Mouse (Mus musculus) c-Kit-negative CD71-positive TER-119-positive erythroid progenitor cells, embryonic 14.5 days (primary cell): Measurements from ENCODE around the gene Lrch4.
"Not testable (repeated sequence)": the region's sequence is repeated elsewhere in the genome, so short reads cannot be mapped to it uniquely, and the experiment has no call there.

Experiments
- DNase-seq: peaks from one replicate; pipeline ENCODE4 v3.0.0-alpha.2; 2013; ENCODE audit warnings: low read depth, low spot score

The Lrch4 gene

DNA sequence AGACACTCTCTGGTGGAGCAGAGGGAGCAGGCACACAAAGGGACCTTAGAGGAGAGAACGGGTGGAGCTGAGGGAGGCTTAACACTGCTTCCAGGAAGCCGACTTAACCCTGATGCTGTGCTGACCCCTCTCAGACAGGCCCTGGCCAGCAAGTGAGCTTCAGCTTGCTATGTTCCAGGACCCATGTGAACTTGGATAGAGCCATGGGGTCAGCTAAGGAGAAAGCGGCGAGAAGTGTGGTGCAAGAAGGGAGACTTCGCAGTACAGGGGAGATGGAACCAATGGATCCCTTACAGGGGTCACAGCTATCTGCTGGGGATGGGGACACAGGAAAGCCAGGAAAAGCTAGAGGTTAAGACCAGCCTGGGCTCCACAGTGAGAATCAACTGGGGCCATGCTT is 15.8 kb upstream of the Lrch4 start:
- no peak for DNase-seq

DNA sequence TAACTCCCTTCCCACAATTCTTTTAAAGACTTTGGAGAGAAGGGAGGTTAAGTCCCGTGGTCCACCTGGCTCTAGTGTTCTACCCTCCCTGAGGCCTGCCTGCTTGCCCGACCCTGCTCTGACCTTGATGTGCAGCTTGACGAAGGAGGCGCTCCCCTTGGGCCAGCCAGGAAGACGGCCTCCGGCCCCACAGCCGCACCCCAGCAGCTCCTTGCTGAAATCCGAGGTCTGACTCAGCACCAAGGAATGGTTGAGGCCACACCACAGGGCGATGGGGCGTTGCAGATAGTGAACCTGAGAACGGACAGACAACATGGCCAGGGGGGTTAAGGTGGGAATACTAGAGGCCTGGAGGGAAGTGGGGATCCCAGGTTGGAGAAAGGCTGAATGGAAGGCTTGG is 15.4 kb upstream of the Lrch4 start, which contains the start of gene Pcolce:
TSS of gene Pcolce (minus strand) at position 235 of the 400 bp plus-strand sequence.
- no peak for DNase-seq

DNA sequence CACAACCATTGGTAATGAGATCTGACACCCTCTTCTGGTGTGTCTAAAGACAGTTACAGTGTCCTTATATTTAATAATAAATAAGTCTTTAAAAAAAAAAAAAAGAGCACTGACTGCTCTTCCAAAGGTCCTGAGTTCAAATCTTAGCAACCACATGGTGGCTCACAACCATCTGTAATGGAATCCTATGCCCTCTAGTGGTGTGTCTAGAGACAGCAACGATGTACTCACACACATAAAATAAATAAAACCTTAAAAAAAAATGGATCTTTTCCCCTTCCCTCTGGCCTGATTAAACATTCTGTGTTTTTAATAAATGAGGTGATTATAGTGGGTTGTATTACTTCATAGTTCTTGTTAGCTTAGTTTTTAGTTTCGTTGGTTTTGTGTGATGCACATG is 14.0 kb upstream of the Lrch4 start:
- DNase-seq, result not testable (repeated sequence)

DNA sequence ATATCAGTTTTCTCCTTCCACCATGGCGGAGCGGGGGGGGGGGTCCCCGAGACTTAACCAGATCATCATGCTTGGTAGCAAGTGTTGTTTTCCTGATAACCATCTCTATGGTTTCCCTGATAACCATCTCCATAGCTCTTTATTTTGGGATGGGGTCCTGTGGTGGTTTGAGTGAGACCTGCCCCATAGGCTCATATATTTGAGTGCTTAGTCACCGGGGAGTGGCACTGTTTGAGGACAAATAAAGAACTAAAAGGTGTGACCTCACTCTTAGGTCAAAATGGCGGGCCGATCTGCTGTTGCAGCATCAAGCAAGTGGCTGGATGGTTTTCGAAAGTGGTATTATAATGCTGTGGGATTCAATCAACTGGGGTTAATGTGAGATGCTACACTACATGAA is 13.6 kb upstream of the Lrch4 start:
- DNase-seq, result no peak

DNA sequence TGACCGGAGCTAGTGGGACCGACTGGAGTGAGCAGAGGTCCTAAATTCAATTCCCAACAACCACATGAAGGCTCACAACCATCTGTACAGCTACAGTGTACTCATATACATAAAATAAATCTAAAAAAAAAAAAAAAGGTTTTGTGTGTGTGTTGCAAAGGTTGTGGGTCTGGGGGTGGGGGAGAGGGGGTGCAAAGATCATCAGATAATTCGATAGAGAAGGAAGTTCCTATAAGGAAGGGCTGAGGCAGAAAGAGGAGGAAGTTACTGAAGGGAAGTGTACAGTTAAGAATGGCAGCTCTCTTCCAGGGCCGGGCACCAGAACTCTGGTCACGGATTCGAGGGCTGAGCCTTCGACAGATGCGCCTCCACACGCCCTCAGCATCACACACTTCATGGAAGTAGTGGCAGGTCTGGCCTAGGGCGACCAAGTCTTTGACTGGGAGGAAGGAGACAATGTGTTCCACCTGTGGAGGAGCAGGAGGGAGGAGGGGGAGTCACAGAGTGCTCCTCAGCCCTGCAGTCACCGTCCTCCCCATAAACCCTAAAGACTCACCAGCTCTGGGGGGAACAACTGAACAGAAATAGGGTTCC is 4.9 kb upstream of the Lrch4 start:
- DNase-seq, result no peak

DNA sequence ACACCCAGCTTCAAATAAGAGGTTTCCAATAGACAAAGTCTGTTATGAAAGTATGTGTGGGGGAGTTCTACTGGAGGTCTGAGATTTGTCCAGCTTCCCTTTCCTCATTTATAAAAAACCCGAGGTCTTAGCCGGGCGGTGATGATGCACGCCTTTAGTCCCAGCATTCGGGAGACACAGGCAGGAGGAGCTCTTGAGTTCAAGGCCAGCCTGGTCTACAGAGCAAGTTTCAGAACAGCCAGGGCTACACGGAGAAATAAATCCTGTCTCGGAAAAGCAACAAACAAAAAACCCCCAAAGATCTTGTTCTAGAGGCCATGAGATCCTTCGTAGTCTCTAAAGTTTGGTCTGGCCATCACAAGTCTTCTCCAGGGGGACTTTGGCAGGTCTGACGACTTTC is 930 bp upstream of the Lrch4 start:
- DNase-seq, result no peak

DNA sequence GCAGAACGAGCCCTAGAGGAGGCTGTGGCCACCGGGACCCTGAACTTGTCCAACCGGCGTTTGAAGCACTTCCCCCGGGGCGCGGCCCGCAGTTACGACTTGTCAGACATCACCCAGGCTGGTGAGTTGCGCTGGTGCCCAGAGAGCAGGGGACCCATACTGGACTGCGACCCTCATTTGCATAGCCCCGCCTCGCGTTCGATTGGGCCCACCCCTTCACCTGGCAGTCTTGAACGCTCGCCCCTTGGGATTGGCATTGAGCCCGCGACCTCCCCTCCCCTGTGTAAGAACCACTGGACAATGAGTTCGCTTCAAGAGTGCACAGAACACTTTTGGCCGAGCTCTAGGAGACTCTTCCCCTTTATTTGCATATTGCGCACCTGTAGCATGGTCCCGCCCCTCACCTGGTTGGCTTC is 393 bp downstream of the Lrch4 start:
- DNase-seq, result no peak

DNA sequence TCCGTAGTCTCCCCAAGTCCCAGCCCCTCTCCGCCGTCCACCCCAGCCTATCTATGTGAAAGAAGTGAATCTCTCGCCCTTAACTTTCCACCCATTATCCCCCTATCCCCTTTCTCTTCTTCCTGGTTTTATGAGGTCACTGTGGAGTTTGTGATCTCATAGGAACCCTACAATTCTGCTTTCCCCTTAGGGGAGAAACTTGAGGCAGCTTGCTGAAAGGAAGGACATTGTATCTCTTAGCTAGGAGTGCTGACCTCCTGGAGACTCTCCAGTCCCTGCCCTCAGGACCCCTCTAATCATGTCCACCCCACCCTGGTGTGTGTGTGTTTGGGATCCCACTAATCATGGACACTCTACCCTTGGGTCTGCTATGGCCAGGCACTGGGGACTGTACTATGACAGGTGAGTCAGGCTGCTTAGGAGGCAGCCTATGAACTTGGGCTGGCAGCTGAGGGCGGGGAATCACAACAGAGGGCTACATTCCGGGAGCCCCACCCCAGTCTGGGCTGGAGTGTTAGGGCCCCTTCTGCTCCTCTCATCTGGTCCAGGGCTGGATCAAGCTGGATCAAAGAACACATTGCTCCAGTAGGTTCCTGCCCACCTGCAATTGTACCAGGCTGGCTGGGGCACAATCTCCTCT is 1.1 kb downstream of the Lrch4 start:
- no peak for DNase-seq

DNA sequence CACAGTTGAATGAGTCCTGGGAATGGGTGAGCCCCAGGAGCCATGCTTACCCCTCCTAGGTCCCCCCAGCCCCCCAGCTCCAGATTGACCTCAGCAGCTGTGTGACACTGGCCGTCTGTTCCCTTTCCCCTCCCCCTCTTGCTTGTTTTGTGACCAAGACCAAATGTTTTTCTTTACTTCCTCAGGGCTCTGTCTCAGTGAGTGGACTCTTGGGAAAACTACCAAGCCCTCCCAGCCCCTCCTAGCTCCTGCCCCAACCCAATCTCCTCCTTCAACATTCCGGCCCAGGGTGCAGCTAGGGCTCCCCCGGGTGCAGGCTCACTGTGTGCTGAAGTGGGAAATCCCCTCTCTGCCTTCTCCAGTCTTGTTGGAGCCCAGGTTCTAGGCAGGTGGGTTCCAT is 1.7 kb downstream of the Lrch4 start:
- no peak for DNase-seq

DNA sequence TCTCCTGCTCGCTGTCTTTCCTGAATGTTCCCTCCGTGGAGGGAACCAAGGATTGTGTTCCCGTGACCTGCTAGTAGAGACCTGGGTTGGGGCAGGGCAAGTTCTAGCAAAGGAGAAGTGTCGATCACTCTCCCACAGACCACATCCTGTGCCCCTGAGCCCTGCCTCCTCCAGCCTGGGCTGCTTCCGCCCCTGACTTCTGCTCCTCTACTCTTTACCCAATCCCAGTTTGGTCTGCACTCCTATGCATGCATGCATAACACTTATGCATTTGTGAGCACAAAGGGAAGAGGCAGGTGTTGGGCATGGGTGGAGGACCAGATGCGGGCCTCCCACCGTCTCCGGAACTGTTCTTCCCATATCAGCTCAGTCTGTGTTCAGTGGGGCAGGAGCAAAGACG is 2.2 kb downstream of the Lrch4 start:
- no peak for DNase-seq

DNA sequence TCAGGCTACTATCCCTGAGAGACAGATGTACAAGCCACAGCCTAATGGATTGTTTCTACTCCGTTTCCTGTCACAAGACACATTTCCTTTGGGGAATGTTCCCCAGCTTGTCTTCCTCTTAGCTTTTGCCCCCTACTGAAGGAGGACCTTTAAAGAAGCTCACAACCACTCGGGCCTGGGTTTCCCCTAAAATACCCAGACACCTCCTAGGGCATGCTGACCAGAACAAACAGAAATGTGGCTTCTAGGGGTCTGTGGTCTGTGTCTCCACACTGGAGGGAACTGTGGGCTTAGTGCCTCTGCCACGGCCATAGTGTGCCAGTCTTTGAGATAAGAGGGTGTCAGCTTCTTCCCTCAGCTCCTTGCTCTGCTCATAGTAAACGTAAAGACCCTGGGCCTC is 2.7 kb downstream of the Lrch4 start:
- no peak for DNase-seq

DNA sequence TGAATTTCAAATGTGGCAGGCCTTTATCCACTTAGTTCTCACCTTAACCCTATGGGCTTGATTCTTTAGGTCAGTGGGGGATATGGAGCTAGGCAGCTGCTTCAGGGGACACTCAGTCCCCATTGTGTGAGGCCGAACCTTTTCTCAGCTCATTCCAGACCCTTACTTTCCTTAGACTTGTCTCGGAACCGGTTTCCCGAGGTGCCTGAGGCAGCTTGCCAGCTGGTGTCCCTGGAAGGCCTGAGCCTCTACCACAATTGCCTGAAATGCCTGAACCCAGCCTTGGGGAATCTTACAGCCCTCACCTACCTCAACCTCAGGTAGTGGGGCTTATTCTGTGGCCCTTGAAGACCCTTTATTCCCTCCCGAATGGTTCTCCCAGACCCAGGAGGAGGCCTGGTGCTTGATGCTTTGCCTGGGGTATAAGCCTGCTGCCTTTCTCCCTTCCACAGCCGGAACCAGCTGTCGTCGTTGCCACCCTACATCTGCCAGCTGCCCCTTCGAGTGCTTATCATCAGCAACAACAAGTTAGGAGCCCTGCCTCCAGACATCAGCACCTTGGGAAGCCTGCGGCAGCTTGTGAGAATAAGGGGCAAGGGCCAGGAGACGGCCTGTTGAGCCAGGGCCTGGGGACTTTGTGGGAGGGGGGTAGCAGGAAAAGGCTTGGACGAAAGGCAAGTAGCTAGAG is 4.6 kb downstream of the Lrch4 start:
- DNase-seq, result no peak

DNA sequence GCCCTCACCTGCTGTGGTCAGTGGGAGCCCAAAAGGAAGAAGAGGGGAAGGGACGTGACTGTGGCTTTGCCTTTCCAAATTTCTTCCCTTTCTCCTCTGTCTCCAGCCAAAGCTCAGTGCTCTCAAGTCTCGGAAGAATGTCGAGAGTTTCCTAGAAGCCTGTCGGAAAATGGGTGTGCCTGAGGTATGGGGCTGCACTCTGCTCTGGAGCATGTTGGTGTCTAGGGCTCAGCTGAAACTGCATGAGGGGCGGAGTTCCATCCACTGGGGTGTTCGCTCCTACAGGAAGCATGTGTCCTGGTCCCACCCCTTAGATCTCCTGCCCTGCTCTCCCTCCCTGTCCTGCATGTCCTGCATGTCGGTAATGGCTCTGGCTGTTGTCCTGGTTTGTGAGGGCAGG is 10.6 kb downstream of the Lrch4 start:
- DNase-seq, result no peak

DNA sequence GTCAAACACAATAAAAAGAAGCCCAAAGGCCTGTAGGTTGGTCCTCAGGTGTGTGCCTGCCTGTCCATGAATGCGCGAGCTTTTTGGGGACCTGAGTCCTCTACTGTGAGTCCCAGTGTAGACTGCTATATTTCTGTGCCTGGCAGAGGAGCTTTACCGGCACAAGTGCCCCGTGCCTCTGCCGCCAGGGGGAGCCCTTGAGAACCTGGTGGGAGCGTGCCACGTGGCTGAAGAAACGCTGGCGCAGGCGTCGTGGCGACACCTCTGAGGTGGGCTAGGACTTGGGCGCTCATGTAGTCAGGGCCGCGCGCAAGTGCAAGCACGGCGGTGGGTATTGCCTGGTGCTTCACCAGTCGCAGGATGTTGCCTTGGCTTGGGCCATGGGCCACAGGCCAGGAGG is 12.1 kb downstream of the Lrch4 start, which contains the start of gene Sap25:
TSS of gene Sap25 (plus strand) at position 281 of the 400 bp plus-strand sequence.
- DNase-seq, result no peak

DNA sequence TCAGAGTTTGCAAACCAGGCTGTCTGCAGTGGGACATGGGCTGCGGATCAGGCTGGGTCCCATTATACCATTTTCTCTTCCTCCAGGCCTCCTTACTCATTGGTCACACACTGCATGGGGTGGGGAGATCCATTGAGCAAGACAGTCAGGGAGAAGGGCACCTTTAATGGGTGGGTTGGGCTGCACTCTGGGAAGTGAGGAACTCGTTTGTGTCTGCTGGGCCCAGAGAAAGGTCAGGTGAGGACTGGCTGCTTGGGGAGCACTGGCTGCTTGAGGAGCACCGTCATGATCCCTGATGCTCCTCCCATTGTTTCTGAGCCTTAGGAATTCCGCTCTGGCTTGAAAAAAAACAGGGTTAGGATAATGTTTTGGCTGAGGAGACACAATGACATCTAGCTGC is 14.0 kb downstream of the Lrch4 start:
- DNase-seq, result no peak

DNA sequence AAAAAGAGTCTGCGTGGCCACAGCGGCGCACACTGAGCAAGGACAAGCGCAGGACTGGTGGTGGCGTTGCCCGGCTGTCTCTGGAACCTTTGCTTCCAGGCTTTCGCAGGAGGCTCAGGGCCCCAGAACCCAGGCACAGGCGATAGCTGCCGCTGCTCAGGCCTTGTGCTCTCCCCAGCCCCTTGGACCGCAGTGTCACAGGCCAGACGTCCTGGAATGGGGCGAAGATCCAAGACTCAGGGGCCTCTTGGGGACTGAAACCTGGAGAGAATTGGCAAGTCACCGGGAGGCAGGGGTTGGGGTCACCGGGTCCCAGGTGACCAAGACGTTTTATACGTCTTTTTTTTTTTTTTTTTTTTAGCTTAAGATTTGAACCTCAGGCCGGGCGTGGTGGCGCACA is 15.6 kb downstream of the Lrch4 start:
- DNase-seq, result no peak

DNA sequence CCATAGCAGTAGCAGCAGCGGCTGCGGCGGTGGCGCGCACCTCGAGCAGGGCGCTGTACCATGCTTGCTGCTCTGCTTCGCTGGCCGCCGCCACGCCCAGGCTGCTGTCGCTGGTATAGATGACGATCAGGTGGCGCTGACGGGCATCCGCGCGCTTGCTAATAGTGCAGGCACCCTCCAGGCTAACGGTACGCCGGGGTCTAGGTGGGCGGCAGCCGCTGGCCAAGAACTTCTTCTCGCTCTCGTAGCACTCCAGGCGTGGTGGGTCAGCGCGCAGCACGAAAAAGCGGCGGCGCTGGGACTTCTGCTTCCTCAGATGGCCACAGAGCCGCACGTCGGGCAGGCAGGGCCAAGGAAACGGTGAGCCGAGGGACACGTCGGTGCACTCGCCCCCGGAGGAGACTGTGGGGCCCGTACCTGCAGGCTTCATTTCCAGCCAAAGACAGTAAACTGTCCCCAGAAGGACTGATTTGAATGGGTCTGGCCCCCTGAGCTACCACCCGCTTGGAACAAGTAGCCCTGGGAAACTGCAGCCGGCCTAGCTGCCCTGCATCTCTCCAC is 16.2 kb downstream of the Lrch4 start:
- no peak for DNase-seq

DNA sequence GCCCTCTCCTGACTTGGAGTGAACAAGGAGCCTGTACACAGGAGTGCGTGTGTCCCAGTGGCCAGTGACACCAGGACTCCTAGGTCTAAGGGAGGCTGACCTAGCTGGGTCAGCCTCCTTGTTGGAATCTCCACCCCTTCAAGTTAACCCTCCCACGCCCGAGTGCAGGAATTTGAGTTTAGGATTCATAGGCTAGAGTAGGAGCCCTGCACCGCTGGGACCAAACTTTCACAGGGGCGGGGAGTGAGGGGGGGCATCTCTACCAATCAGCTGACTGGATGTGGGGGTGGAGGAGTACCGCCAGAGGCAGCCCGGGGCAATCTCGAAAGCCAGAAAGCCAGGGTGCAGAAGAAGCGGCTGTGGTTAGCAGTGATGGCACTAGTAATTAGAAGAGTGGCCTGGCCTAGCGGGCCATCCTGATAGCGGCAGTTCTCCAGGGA is 16.8 kb downstream of the Lrch4 start, which contains the start of gene Irs3:
TSS of gene Irs3 (minus strand) at position 63 of the 440 bp plus-strand sequence.
- no peak for DNase-seq

DNA sequence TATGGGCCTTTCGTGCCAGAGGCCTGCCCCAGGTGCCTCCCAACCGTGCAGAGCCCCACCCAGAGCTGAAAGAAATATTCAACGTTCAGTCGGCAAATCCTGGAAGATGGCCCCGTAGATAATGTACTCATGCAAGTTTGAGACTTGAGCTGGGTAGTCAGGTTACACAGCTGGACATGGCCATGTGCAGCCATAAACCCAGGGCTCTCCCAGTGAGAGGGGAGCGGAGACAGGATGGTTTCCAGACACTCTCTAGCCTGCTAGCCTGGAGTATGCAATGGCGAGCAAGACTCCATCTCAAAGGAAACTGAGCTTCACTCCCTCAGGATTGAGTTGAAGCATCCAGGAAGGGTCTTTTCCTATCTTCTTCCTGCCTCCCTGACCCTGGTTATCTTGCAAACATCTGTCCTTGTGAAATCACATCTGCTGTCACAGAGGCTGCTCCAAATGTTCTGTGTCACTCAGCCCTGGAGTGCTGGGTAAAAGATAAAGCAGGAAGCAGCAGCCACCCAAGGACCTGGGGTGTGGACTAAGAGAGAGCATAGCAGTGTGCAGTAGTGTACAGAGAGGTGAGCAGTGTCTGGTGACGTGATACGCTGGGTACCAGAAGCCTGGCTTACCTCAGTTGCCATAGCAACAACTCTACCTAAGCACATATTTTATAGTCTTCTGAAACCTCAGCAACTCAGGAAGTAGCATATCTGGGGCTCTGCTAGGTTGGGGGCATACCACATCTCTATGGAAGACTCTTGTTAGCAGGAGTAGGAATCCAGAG is 19.1 kb downstream of the Lrch4 start:
- DNase-seq, result no peak

DNA sequence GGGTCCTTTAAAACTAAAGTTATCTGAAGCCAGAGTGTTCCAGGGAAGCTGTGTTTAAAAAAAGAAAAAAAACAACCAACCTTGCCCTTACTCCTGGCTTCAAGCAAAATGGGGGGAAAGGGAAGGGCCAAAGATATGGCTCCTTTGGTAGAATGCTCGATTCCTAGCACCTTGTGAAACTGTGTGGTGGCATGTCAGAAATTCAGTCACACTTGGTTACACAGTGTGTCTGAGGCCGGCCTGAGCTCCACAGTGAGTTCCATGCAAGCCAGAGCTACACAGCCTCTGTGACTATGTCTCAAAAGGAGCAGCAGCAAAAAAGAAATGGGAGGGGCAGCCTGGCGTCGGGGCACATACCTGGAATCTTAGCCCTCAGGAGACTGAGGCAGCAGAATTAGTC is 20.3 kb downstream of the Lrch4 start:
- DNase-seq, result no peak

DNA sequence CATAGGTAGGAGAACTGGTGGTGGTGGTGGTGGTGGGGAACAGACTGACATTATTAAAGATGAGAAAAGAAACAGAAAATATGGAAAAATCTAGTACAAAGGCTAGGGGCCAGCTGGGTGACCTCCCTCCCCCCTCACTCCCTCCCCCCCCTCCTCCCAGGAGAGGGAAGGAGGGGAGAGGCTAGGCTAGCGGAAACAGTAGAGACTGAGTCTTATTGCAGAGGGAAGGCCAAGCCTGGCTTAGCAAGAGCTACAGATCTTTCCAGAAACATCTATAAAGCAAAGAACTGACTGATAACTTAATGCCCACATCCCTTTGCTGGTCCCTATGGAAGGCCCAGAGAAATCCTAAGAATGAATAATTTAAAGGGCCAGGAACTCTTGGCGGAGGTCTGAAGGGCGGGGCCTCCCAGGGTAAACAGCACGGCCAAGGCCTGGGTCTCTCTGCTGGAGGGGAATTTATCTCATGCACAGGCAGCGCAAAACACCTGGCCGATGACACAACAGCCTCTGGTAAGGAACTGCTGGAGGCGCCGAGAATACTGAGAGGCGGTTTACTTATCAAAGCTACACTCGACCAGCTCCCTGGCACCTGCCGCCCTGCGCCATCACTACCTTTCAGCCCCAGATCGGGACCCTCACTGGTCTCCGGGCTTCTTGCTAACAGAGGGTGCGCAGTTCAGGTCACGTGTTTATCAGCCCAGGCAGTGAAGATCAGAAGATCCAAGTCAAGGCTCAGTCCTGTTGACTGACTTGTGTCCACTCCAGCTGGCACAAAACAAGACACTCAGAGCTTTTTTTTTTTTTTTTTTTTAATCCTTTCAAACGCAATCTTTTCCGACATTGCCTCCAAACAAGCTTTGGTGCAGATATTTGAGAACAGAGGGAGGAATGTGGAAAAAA is 21.0 kb downstream of the Lrch4 start:
- no peak for DNase-seq
